Mouse (Mus musculus) liver, embryonic 13.5 days (tissue): Measurements from ENCODE around the gene Fos. TPM values are rescaled to one million over a fixed set of nuclear protein-coding genes. Genes with fewer than 3 reads are reported as not detected.
"Not testable (repeated sequence)": the region's sequence is repeated elsewhere in the genome, so short reads cannot be mapped to it uniquely, and the experiment has no call there.

Experiments used
- ATAC-seq: fragments of 200-750 bp; cut with Nextera tagmentation; 2 replicates; pipeline ENCODE4 v1.8.0; 2017; ENCODE audit warnings: low read depth, mild to moderate bottlenecking, moderate number of reproducible peaks, moderate library complexity
- DNase-seq: peaks from one replicate; pipeline ENCODE4 v3.0.0; 2022
- H3K27ac ChIP-seq: fragments of 300-500 bp; sonication (generic); 2 replicates; pipeline ENCODE4 v1.5.1; 2015; ENCODE audit warnings: moderate library complexity, mild to moderate bottlenecking, inconsistent platforms
- H3K27me3 ChIP-seq: fragments of 300-500 bp; sonication (generic); 2 replicates; pipeline ENCODE4 v1.6.1; 2015; ENCODE audit warnings: mild to moderate bottlenecking, inconsistent platforms
- H3K36me3 ChIP-seq: fragments of 300-500 bp; sonication (generic); 2 replicates; pipeline ENCODE4 v1.6.1; 2015; ENCODE audit warnings: mild to moderate bottlenecking, inconsistent platforms
- H3K4me1 ChIP-seq: fragments of 300-500 bp; sonication (generic); replicated peaks from 2 replicates; pipeline ENCODE4 v1.6.1; 2015; ENCODE audit warnings: inconsistent platforms
- H3K4me2 ChIP-seq: fragments of 300-500 bp; sonication (generic); 2 replicates; pipeline ENCODE4 v1.6.1; 2015; ENCODE audit warnings: inconsistent platforms, mild to moderate bottlenecking, moderate library complexity
- H3K4me3 ChIP-seq: fragments of 300-500 bp; sonication (generic); replicated peaks from 2 replicates; pipeline ENCODE4 v1.5.1; 2015; ENCODE audit warnings: mild to moderate bottlenecking, inconsistent platforms
- H3K9ac ChIP-seq: fragments of 300-500 bp; sonication (generic); 2 replicates; pipeline ENCODE4 v1.6.1; 2015; ENCODE audit warnings: mild to moderate bottlenecking, inconsistent platforms
- H3K9me3 ChIP-seq: fragments of 300-500 bp; sonication (generic); replicated peaks from 2 replicates; pipeline ENCODE4 v1.6.1; 2016; ENCODE audit warnings: inconsistent platforms
- WGBS: fragments of 180-500 bp; shearing (Covaris S2); methylation state at CpG from one replicate; pipeline ENCODE4 v1.1.7; 2015; ENCODE audit not compliant: insufficient replicate concordance; 5-methylcytosine and 5-hydroxymethylcytosine counted together
- polyA plus RNA-seq: library from polyadenylated mRNA; unstranded; fragments of >200 nt; fragmentation: Nextera tagmentation; extraction: Ambion mirVana; gene quantifications from 2 replicates; pipeline ENCODE4 v1.2.1, GENCODE M21; 2015

Fos gene
- polyA plus RNA-seq, 1 experiment from 2014 or later, result 1.5 TPM

DNA sequence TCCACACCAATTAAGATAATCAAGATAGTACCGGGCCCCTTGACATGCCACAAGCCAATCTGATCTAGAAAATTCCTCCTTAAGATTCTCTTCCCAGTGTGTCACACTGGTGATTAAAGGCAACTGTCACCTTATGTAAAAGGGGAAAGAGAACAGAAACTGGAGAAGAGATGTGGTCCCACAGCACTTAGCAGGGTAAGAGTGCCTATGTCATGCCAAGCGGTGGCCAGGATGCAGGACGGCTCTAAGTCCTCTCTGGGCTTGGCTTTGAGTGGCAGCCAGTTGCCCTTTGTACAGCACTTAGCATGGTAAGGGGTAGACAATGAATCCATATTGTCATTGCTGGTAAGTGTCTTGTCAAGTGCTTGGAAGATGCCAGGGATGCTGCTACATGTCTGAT lies 42.2 kb downstream of the Fos start:
- H3K4me2 ChIP-seq, result no peak overlapping the region
- H3K4me1 ChIP-seq, result no peaks in the 10 kb centered on the region
- H3K4me3 ChIP-seq, result no peak overlapping the region
- DNase-seq (no peak), ATAC-seq (no peak)
- H3K27ac ChIP-seq, result no peak overlapping the region
- H3K9me3 ChIP-seq, result no peaks in the 10 kb centered on the region
- no peaks in the 10 kb centered on the region for H3K27me3 ChIP-seq
- no peaks in the 10 kb centered on the region for H3K36me3 ChIP-seq
- H3K9ac ChIP-seq, result no peak overlapping the region
- WGBS, result 67% methylated on average over 3 of the region's 3 CpGs

- WGBS, result 69% methylated on average over 13 of the region's 13 CpGs
- ATAC-seq (no peak), DNase-seq (no peak)
- H3K27me3 ChIP-seq, result no peaks in the 10 kb centered on the region
- H3K9me3 ChIP-seq, result no peaks in the 10 kb centered on the region
- no peak overlapping the region for H3K27ac ChIP-seq
- no peak overlapping the region for H3K4me3 ChIP-seq
- no peak overlapping the region for H3K4me2 ChIP-seq
- H3K36me3 ChIP-seq, result no peaks in the 10 kb centered on the region
- no peaks in the 10 kb centered on the region for H3K4me1 ChIP-seq
- no peak overlapping the region for H3K9ac ChIP-seq
Observed at GRCm38 (mm10) chr12:85517339-85517738, 43.6 kb downstream of the Fos start.

DNA sequence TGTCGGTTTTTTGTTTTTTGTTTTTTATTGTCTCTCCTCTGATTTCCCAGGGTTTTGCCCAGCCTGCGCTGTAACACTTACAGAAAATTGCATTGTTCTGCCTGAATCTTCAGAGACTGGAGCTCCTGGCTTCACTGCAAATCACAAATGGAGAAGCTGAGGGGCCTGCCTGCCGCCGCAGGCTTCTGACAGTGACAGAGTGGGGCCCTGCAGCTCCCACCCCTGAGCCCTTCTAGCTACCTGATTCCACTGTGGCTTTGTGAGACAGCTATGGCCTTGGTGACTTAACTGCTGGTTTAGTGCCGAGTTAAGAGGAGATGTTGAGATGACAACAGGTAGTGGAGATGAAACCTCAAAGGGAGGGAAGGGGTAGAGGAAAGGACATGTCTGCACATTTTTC lies 44.3 kb downstream of the Fos start:
- H3K4me1 ChIP-seq, result no peaks in the 10 kb centered on the region
- H3K9me3 ChIP-seq, result no peaks in the 10 kb centered on the region
- WGBS, result 48% methylated on average over 5 of the region's 5 CpGs
- H3K27me3 ChIP-seq, result no peaks in the 10 kb centered on the region
- no peak overlapping the region for H3K9ac ChIP-seq
- no peaks in the 10 kb centered on the region for H3K36me3 ChIP-seq
- H3K4me2 ChIP-seq, result no peak overlapping the region
- no peak overlapping the region for H3K4me3 ChIP-seq
- ATAC-seq (no peak), DNase-seq (no peak)
- H3K27ac ChIP-seq, result no peak overlapping the region

DNA sequence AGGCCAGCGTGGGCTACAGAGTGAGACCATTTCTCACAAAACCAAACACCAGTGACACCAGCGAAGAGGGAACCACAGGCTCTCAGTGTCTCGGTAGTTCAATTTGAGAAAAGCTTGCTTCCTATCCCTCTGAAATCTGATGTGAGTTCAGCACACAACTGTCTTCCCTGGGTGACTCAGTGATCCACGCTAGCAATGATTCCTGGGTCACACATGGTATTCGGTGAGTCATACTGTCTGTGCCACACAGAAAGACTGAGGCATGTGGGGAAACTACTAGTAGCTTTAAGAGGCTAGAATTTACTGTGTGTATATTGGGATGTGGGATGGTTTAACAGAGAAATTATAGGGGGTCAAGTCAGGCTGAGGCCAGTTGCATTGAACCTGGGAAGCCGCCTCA lies 45.9 kb downstream of the Fos start:
- H3K27me3 ChIP-seq, result no peaks in the 10 kb centered on the region
- no peak overlapping the region for H3K4me2 ChIP-seq
- 0 out of 2 replicates have a peak, but pooled peaks cover 2% of the 10 kb centered on the region for H3K4me1 ChIP-seq
- ATAC-seq, result no peak
- no peaks in the 10 kb centered on the region for H3K9me3 ChIP-seq
- H3K36me3 ChIP-seq, result no peaks in the 10 kb centered on the region
- no peak for DNase-seq
- H3K9ac ChIP-seq, result no peak overlapping the region
- 69% methylated on average over 6 of the region's 6 CpGs for WGBS
- H3K27ac ChIP-seq, result no peak overlapping the region
- no peak overlapping the region for H3K4me3 ChIP-seq

- no peaks in the 10 kb centered on the region for H3K9me3 ChIP-seq
- 84% methylated on average over 6 of the region's 6 CpGs for WGBS
Observed at GRCm38 (mm10) chr12:85521101-85521500, 47.4 kb downstream of the Fos start.

GRCm38 (mm10) chr12:85521673-85522072 lies 48.0 kb downstream of the Fos start:
- peaks cover 7% of the 10 kb centered on the region; the same call in 1 of the 2 replicates for H3K4me1 ChIP-seq
- no peak overlapping the region for H3K9ac ChIP-seq
- no peaks in the 10 kb centered on the region for H3K9me3 ChIP-seq
- 61% methylated on average over 1 of the region's 1 CpGs for WGBS
- no peak overlapping the region for H3K4me3 ChIP-seq
- DNase-seq, result no peak
- no peak overlapping the region for H3K27ac ChIP-seq
- no peak for ATAC-seq
- no peak overlapping the region for H3K4me2 ChIP-seq
- no peaks in the 10 kb centered on the region for H3K36me3 ChIP-seq
- H3K27me3 ChIP-seq, result no peaks in the 10 kb centered on the region

More at GRCm38 (mm10) chr12:85521101-85521500, 47.4 kb downstream of the Fos start:
- no peak overlapping the region for H3K4me3 ChIP-seq
- no peak overlapping the region for H3K4me2 ChIP-seq
- H3K27ac ChIP-seq, result no peak overlapping the region
- no peaks in the 10 kb centered on the region for H3K27me3 ChIP-seq
- ATAC-seq, result no peak
- no peak for DNase-seq
- H3K36me3 ChIP-seq, result no peaks in the 10 kb centered on the region
- H3K9ac ChIP-seq, result no peak overlapping the region
- peaks cover 7% of the 10 kb centered on the region; the same call in 1 of the 2 replicates for H3K4me1 ChIP-seq

- H3K27me3 ChIP-seq, result no peaks in the 10 kb centered on the region
- no peak overlapping the region for H3K9ac ChIP-seq
- no peak for ATAC-seq
- H3K27ac ChIP-seq, result no peak overlapping the region
- no peaks in the 10 kb centered on the region for H3K36me3 ChIP-seq
- peaks cover 7% of the 10 kb centered on the region; the same call in 1 of the 2 replicates for H3K4me1 ChIP-seq
- H3K9me3 ChIP-seq, result no peaks in the 10 kb centered on the region
- no peak for DNase-seq
- no peak overlapping the region for H3K4me3 ChIP-seq
- WGBS, result 48% methylated on average over 7 of the region's 7 CpGs
- H3K4me2 ChIP-seq, result no peak overlapping the region
Observed at GRCm38 (mm10) chr12:85522631-85523388, 49.1 kb downstream of the Fos start.

GRCm38 (mm10) chr12:85523421-85524192 lies 49.9 kb downstream of the Fos start:
- H3K9ac ChIP-seq, result no peak overlapping the region
- 55% methylated on average over 14 of the region's 14 CpGs for WGBS
- no peak overlapping the region for H3K4me3 ChIP-seq
- H3K9me3 ChIP-seq, result no peaks in the 10 kb centered on the region
- H3K27me3 ChIP-seq, result no peaks in the 10 kb centered on the region
- ATAC-seq, result no peak
- no peaks in the 10 kb centered on the region for H3K36me3 ChIP-seq
- peaks cover 7% of the 10 kb centered on the region; the same call in 1 of the 2 replicates for H3K4me1 ChIP-seq
- no peak for DNase-seq
- H3K27ac ChIP-seq, result no peak overlapping the region
- no peak overlapping the region for H3K4me2 ChIP-seq

DNA sequence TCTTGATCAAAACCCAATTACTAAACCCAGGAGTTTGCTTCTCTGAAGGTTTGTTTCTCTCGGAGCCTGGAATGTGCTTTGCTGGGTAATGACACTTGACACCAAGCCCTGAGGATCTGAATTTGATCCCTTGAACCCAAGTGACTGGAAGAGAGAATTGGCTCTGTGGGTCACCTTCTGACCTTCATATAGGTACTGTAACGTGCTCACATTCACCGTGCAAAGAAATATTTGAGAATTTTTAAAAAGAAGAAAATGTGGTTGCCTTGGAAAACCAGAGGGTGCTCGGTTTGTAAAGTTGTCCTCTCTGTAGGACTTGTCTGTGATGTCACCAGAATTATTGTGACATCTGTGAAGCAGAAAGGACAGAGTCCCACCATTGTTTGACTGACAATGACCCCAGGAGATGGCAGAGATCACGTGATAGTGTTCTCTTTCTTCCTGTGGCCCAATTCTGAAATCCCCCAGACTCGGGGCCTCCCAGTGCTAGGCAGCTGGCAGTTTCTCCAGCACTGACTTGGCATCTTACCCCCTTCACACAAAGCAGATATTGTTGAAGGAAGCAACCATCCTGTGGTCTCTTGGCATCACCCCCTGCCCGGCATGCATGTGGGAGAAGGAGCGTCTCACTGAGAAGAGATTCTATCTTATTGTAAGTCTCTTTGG lies 50.6 kb downstream of the Fos start:
- no peaks in the 10 kb centered on the region for H3K36me3 ChIP-seq
- no peak overlapping the region for H3K4me3 ChIP-seq
- no peak for ATAC-seq
- H3K4me2 ChIP-seq, result no peak overlapping the region
- H3K27me3 ChIP-seq, result no peaks in the 10 kb centered on the region
- no peak overlapping the region for H3K27ac ChIP-seq
- H3K9ac ChIP-seq, result no peak overlapping the region
- no peaks in the 10 kb centered on the region for H3K9me3 ChIP-seq
- peaks cover 7% of the 10 kb centered on the region; the same call in 1 of the 2 replicates for H3K4me1 ChIP-seq
- WGBS, result 49% methylated on average over 8 of the region's 8 CpGs
- DNase-seq, result no peak

DNA sequence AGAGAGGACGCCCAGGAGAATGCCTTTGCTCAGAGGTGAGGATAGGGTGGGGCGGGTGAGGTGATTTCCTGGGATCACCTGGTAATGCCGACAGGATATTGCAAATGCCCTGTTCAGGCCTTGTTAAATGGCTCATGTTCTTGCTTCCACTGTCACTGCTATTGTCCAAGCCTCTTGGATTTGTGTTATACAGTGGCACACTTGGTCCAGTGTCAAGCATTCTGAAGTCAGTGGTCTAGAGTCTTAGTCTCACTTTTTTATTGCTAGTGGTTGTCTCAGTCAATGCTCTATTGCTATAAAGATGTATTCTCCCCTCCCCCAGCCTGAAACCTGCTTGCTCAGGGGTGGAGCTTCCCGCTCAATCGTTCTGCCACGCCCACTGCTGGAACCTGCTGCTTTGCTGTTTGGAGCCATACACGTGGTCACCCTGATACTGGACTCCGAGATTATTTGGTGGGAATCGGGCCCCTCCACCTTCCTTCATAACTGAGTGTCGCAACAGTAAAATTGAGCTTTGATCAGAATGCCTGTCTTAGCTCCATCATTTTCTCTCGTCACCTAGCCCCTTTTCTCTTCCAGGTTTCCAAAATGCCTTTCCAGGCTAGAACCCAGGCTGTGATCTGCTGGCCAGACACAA lies 51.3 kb downstream of the Fos start:
- H3K36me3 ChIP-seq, H3K9ac ChIP-seq, H3K4me3 ChIP-seq, H3K27me3 ChIP-seq, H3K27ac ChIP-seq, DNase-seq, H3K4me2 ChIP-seq, ATAC-seq, H3K9me3 ChIP-seq, H3K4me1 ChIP-seq: not testable (repeated sequence)
- 50% methylated on average over 11 of the region's 11 CpGs for WGBS
